Mouse (Mus musculus) stomach, embryonic 14.5 days (tissue): ENCODE measurements around the gene Tmem200a. TPM values are rescaled to one million over a fixed set of nuclear protein-coding genes. Genes with fewer than 3 reads are reported as not detected.
"Not testable (repeated sequence)": the region's sequence is repeated elsewhere in the genome, so short reads cannot be mapped to it uniquely, and the experiment has no call there.

Experiments
- ATAC-seq: fragments of 200-750 bp; cut with Nextera tagmentation; 2 replicates; pipeline ENCODE4 v1.8.0; 2017; ENCODE audit warnings: low read depth, moderate TSS enrichment; ENCODE audit not compliant: insufficient number of reproducible peaks, insufficient read depth, low FRiP score
- H3K27ac ChIP-seq: fragments of 300-500 bp; sonication (generic); 2 replicates; pipeline ENCODE4 v1.5.1; 2014; ENCODE audit warnings: mild to moderate bottlenecking, low read length, moderate library complexity, mixed read lengths
- H3K27me3 ChIP-seq: fragments of 300-500 bp; sonication (generic); 2 replicates; pipeline ENCODE4 v1.6.1; 2014; ENCODE audit warnings: low read length, control low read depth, mixed read lengths; ENCODE audit not compliant: control insufficient read depth, insufficient read depth
- H3K36me3 ChIP-seq: fragments of 300-500 bp; sonication (generic); 2 replicates; pipeline ENCODE4 v1.6.1; 2014; ENCODE audit warnings: mild to moderate bottlenecking, control low read depth, low read length, moderate library complexity, mixed read lengths; ENCODE audit not compliant: control insufficient read depth, insufficient read depth
- H3K4me1 ChIP-seq: fragments of 300-500 bp; sonication (generic); 2 replicates; pipeline ENCODE4 v1.6.1; 2014; ENCODE audit warnings: low read length, control low read depth, mixed read lengths; ENCODE audit not compliant: control insufficient read depth, insufficient read depth
- H3K4me2 ChIP-seq: fragments of 300-500 bp; sonication (generic); replicated peaks from 2 replicates; pipeline ENCODE4 v1.6.1; 2014; ENCODE audit warnings: low read depth, low read length, control low read depth
- H3K4me3 ChIP-seq: fragments of 300-500 bp; sonication (generic); 2 replicates; pipeline ENCODE4 v1.5.1; 2014; ENCODE audit warnings: low read depth, low read length, control low read depth
- H3K9ac ChIP-seq: fragments of 300-500 bp; sonication (generic); replicated peaks from 2 replicates; pipeline ENCODE4 v1.6.1; 2014; ENCODE audit warnings: low read depth, mild to moderate bottlenecking, control low read depth, low read length, moderate library complexity, mixed read lengths
- H3K9me3 ChIP-seq: fragments of 300-500 bp; sonication (generic); 2 replicates; pipeline ENCODE4 v1.6.1; 2016; ENCODE audit warnings: low read depth, low read length, control low read depth; ENCODE audit not compliant: control insufficient read depth
- WGBS: fragments of 180-500 bp; shearing (Covaris S2); extraction: QIAGEN DNeasy Blood & Tissue Kit; methylation state at CpG from one replicate; pipeline ENCODE4 v1.1.7; 2014; 5-methylcytosine and 5-hydroxymethylcytosine counted together
- polyA plus RNA-seq: library from polyadenylated mRNA; unstranded; fragments of >200 nt; fragmentation: Nextera tagmentation; extraction: Ambion mirVana; gene quantifications from 2 replicates; pipeline ENCODE4 v1.2.1, GENCODE M21; 2014

The Tmem200a gene
- polyA plus RNA-seq, 1 experiment from 2014 or later, result 48.6 TPM

DNA sequence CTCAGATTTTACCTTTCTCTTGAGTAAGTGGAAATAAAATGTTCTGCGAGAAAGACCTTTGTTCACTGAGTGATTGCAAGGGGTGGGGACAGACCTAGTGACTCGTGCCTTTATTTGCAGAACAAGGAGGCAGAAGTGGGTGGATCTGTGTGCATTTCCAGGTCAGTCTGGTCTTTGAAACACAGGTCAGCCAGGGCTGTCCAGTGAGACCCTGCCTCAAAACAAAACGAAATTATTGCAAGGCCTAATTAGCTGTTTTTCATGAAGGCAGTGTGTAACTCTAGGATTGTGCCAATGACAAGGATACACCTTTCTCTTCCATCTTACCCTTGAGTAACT, 150.4 kb downstream of the Tmem200a start:
- H3K4me2 ChIP-seq, result no peak overlapping the region
- H3K9me3 ChIP-seq, result no peaks in the 10 kb centered on the region
- WGBS, result 21% methylated on average over 3 of the region's 3 CpGs
- H3K27ac ChIP-seq, result peak overlapping the region; percentile 90
- H3K27me3 ChIP-seq, result no peaks in the 10 kb centered on the region
- H3K4me3 ChIP-seq, result no peak overlapping the region
- H3K4me1 ChIP-seq, result peaks cover 36% of the 10 kb centered on the region
- ATAC-seq, result no peak
- no peaks in the 10 kb centered on the region for H3K36me3 ChIP-seq
- no peak overlapping the region for H3K9ac ChIP-seq

DNA sequence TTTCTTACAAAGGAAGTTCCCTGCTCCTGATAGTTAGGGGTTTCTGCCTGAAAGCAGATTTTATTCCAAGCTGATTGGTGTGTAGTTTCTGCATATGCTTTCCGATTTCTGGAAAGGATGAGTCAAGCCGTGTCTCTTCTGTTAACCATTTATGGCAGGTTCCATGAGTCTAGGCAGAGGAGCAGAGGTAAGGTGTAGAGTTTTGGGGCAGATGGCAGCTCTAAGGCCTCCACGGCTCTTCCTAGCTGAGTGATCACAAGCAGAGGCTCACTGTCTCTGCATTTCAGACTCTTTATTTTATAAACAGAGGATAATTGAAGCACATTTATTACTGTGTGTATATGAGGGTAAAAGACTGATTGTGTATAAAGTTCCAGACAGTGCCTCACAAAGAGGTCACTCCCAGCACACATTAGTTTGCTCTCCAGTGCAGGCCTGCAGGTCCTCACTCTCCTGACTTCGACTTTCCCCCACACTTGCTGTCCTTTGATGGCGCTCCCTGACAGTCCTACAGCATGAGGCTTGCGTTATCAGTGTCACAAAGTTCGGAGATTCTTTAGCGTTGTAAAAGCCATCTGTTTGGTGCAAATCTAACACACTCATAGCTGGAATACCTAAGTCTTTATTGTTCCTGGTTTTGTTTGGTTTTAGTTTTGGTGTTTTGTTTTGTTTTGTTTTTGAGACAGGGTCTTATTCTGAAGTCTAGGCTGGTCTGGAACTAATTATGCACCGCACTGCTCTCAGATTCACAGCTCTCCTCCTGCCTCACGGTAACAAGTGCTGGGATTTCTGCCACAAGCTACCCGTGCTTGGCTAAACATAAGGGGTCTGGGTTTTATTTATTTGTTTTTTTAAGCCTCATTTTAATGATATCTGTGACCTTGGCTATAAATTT, 151.1 kb downstream of the Tmem200a start:
- Histone ChIP-seq H3K4me2 (no peak overlapping the region), H3K9me3 (no peaks in the 10 kb centered on the region), H3K9ac (no peak overlapping the region), H3K27ac (peak overlapping the region; percentile 90), H3K27me3 (no peaks in the 10 kb centered on the region), H3K4me3 (no peak overlapping the region), H3K36me3 (no peaks in the 10 kb centered on the region), H3K4me1 (peaks cover 36% of the 10 kb centered on the region)
- 14% methylated on average over 11 of the region's 11 CpGs for WGBS
- ATAC-seq, result peak; percentile 62; the same call in 1 of the 2 replicates

DNA sequence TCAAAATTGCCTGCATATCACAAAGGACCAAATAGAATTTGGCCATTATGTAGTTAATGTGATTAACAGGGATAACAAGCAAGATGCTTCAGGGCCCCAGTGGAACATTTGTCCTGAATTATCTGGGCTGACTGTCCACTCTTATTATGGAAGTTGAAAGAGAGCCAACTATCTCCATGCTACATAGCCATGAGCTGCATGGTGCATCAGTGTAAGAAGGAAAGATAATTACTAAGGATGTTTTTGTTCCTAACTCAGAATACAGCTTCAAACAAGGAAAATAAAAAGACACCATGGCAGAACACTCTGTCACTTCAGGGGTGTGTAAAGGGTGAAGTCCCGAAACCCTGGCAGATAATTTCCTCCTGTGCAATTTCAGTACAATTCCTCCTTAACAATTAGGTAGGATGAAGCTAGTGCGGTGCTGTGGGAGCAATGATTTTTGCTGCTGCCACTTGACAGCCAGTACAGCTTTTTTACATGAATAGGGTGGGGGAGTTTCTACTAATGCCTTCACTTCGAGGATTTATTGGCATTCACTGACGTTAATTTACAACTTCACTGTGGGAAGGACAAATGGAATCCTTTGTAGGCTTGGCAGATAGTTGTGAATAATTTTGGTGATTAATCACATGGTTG, 158.1 kb downstream of the Tmem200a start:
- ATAC-seq, result no peak
- H3K4me2 ChIP-seq, result no peak overlapping the region

DNA sequence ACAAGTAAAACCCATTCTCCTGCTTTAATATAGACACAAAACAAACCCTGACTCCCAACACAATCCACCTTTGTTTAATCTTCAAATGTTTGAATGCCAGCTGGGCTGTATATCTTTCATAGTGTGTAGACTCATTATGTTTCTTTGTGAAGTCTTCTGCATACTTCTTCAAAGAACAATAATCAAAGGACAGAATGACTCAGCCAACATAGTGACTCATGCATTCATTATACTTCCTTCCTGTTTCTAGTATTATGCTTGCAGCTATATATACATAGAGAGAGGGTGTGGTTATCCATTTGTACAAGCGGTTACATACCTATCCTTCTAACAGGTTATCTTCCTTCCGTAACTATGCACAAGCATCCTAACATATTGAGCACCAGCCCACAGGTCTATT, 160.7 kb downstream of the Tmem200a start:
- Histone ChIP-seq H3K36me3 (no peaks in the 10 kb centered on the region), H3K4me3 (no peak overlapping the region), H3K4me1 (no peaks in the 10 kb centered on the region), H3K27ac (no peak overlapping the region), H3K9me3 (no peaks in the 10 kb centered on the region), H3K4me2 (no peak overlapping the region), H3K9ac (no peak overlapping the region), H3K27me3 (no peaks in the 10 kb centered on the region)
- WGBS, result 75% methylated on average over 2 of the region's 2 CpGs
- ATAC-seq, result peak; percentile 63; the same call in 1 of the 2 replicates

More for the DNA sequence above, 158.1 kb downstream of the Tmem200a start:
- Histone ChIP-seq H3K4me1 (no peaks in the 10 kb centered on the region), H3K27me3 (no peaks in the 10 kb centered on the region), H3K27ac (peak overlapping the region; percentile 21; the same call in 1 of the 2 replicates), H3K9me3 (no peaks in the 10 kb centered on the region), H3K36me3 (no peaks in the 10 kb centered on the region), H3K4me3 (no peak overlapping the region), H3K9ac (no peak overlapping the region)
- WGBS, result 21% methylated on average over 4 of the region's 4 CpGs

DNA sequence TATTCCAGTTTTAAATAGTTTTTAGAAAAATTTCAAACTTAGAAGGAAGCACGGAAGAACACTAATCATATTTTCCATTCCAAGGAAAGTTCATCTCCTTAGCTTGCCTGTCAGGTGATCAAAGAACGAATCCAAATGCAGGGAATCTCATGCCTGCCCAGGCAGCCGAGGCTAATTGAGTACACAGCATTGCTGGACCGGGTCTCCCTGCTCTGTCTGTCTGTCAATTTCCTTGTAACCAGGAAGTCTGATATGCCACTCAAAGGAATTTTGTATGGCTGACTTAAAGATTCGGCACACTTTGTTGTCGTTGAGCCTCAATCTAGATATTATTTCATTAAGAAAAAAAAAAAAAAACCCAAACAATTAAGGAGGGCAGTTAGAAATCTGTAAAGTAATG, 168.6 kb downstream of the Tmem200a start:
- no peak overlapping the region for H3K4me3 ChIP-seq
- 41% methylated on average over 6 of the region's 6 CpGs for WGBS
- no peak overlapping the region for H3K27ac ChIP-seq
- no peak overlapping the region for H3K9ac ChIP-seq
- H3K4me2 ChIP-seq, result no peak overlapping the region
- no peak for ATAC-seq
- H3K4me1 ChIP-seq, result no peaks in the 10 kb centered on the region
- H3K27me3 ChIP-seq, result no peaks in the 10 kb centered on the region
- H3K9me3 ChIP-seq, result no peaks in the 10 kb centered on the region
- H3K36me3 ChIP-seq, result no peaks in the 10 kb centered on the region

DNA sequence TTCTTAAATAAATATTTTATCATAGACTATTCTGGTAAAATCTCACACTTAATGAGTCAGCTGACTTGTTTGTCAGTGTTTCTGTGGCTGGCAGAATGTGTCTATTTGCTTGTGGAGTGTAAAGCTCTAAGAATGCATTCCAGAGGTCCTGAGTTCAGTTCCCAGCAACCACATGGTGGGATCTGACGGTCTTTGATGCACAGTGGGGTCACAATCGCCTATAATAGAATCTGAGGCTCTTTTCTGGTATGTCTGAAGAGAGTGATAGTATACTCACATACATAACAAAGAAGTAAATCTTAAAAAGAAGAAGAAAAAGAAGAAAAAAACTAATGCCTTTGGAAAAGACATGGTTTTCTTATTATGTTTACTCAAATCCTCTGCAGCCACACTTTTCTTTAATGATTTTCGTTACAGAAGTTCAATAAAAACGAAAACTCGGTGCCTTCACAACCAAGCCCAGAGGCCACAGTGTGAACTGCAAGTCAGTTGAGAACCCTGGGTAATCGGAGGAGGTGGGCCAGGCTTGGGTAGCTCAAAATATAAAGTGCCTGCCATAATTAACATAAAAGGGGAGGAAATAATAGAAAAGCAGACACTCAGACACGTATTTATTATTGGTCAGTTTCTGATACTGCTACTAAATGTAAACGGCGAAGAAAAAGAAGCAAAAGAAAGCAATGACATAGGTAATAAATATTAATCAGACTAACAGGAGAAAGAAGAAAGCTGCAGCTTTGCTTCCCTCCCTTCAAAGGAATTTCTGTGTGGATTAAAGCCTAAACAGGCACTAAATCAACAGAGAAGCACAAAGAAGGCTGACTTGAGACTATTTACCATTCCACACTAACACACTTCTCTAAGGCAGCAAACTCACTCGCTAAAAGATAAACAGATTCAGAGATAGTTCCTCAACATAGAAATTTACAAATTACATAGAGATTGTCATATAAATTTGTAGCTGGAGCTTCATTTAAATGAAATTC, 170.5 kb downstream of the Tmem200a start:
- Histone ChIP-seq H3K27ac (no peak overlapping the region), H3K4me3 (no peak overlapping the region), H3K9ac (no peak overlapping the region), H3K4me1 (no peaks in the 10 kb centered on the region), H3K36me3 (no peaks in the 10 kb centered on the region), H3K27me3 (no peaks in the 10 kb centered on the region), H3K9me3 (no peaks in the 10 kb centered on the region), H3K4me2 (no peak overlapping the region)
- ATAC-seq, result no peak
- WGBS, result 37% methylated on average over 10 of the region's 10 CpGs

DNA sequence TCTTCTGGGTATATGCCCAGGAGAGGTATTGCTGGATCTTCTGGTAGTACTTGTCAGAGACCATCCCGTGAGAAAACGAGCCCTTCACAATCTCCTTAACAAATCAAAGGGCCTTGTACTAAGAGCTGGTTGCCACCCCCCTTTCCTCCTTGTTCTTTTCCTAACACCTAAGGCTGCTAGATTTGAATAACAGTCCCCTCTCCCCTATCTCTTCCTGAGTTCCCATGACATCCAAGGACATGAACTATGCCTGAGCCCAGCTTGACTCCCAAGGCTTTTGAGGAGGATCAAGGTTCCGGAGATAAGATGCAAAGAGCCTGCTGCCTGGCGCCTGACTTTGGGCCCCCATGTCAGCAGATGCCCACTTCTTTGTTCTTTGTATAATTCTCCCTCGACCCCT, 184.7 kb downstream of the Tmem200a start:
- 90% methylated on average over 5 of the region's 5 CpGs for WGBS
- not testable (repeated sequence) for ATAC-seq, H3K4me3 ChIP-seq, H3K9ac ChIP-seq, H3K27me3 ChIP-seq, H3K9me3 ChIP-seq, H3K4me1 ChIP-seq, H3K4me2 ChIP-seq, H3K27ac ChIP-seq, H3K36me3 ChIP-seq

DNA sequence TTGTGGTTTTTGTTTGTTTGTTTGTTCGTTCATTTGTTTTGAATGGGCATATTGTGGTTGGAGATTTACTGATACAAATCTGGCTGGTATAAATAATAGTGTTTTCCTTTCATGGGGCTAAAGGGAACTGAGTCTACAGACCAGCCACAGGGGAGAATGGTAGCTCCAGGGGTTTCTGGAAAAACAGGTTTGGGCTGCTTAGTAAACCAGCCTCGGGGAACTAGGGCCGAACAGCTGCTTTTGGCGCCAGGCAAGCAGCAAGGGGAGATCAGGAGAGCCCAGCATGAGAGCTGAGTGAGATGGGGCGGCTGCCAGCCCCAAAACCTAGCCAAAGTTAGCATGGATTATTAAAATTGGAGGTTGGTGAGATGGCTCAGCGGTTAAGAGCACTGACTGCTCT, 191.6 kb downstream of the Tmem200a start:
- no peak overlapping the region for H3K27ac ChIP-seq
- H3K4me1 ChIP-seq, result no peaks in the 10 kb centered on the region
- peak; percentile 77 for ATAC-seq
- H3K9me3 ChIP-seq, result no peaks in the 10 kb centered on the region
- H3K4me3 ChIP-seq, result no peak overlapping the region
- H3K4me2 ChIP-seq, result no peak overlapping the region
- H3K27me3 ChIP-seq, result no peaks in the 10 kb centered on the region
- WGBS, result 42% methylated on average over 6 of the region's 6 CpGs
- H3K9ac ChIP-seq, result no peak overlapping the region
- no peaks in the 10 kb centered on the region for H3K36me3 ChIP-seq
